Mouse (Mus musculus) ES-Bruce4 (cell line): ENCODE measurements around the gene Nrip3. TPM values are rescaled to one million over a fixed set of nuclear protein-coding genes. Genes with fewer than 3 reads are reported as not detected.

Experiments used
- H3K27ac ChIP-seq: 2 replicates; pipeline ENCODE4 v1.5.1; 2012; ENCODE audit warnings: low read length, inconsistent platforms; ENCODE audit not compliant: insufficient read depth
- H3K27me3 ChIP-seq: 2 replicates; pipeline ENCODE4 v1.6.1; 2012; ENCODE audit warnings: mild to moderate bottlenecking, low read length, inconsistent platforms; ENCODE audit not compliant: control insufficient read depth, poor library complexity, insufficient read depth, severe bottlenecking
- H3K36me3 ChIP-seq: 2 replicates; pipeline ENCODE4 v1.6.1; 2012; ENCODE audit warnings: inconsistent platforms, mild to moderate bottlenecking, low read length, moderate library complexity; ENCODE audit not compliant: control insufficient read depth, poor library complexity, insufficient read depth, severe bottlenecking
- H3K4me1 ChIP-seq: one replicate; pipeline ENCODE4 v1.8.1; 2011; ENCODE audit warnings: low read length; ENCODE audit not compliant: control insufficient read depth, insufficient read depth
- H3K4me3 ChIP-seq: 2 replicates; pipeline ENCODE4 v1.5.1; 2011; ENCODE audit warnings: low read depth, mild to moderate bottlenecking, low read length
- H3K9ac ChIP-seq: 2 replicates; pipeline ENCODE4 v1.6.1; 2012; ENCODE audit warnings: low read depth, mild to moderate bottlenecking, inconsistent platforms; ENCODE audit not compliant: poor library complexity, severe bottlenecking
- H3K9me3 ChIP-seq: replicated peaks from 2 replicates; pipeline ENCODE4 v1.6.1; 2012; ENCODE audit warnings: mild to moderate bottlenecking, low read length, inconsistent platforms; ENCODE audit not compliant: control insufficient read depth, poor library complexity, insufficient read depth, severe bottlenecking
- CTCF ChIP-seq: IDR thresholded peaks from one replicate; pipeline ENCODE4 v1.8.1; 2011; ENCODE audit warnings: low read depth, low read length
- EP300 ChIP-seq: IDR thresholded peaks from 2 replicates; pipeline ENCODE4 v1.6.1; 2011; ENCODE audit warnings: low read depth, low read length; ENCODE audit not compliant: insufficient read depth
- POLR2A ChIP-seq: IDR thresholded peaks from one replicate; pipeline ENCODE4 v1.8.1; 2011; ENCODE audit warnings: low read length; ENCODE audit not compliant: insufficient read depth
- polyA plus RNA-seq: library from polyadenylated mRNA; stranded (reverse); fragments of >200 nt; gene quantifications from 2 replicates; pipeline ENCODE4 v1.2.4, GENCODE M21; 2011; ENCODE audit warnings: low read depth; ENCODE audit not compliant: missing spikeins, insufficient read depth, insufficient read length

Nrip3 gene
- polyA plus RNA-seq, 1 experiment: 1.6 TPM

DNA sequence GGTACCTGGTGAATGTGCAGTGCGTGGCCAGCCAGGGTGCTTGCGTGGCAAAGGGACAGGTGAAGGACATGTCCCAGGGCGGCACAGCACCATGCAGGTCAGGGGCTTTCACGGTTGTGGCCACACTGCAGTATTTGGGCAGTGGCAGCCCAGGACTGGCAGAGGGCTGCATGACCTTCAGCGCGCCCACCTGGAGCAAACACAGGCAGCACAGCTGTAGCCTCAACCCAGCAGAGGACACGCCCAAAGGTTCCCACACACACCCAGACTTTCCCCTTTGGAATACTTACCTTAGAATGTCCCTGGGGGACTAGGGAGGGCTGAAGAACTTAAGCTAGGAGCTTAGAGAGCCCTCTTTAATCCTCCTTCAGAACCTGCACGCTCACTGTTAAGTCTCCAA is 58.7 kb downstream of the Nrip3 start:
- H3K4me1 ChIP-seq: no peaks in the 10 kb centered on the region
- H3K27ac ChIP-seq: no peak overlapping the region
- TF ChIP-seq CTCF (no peak), POLR2A (no peak), EP300 (no peak)
- no peaks in the 10 kb centered on the region for H3K36me3 ChIP-seq
- H3K9me3 ChIP-seq: 0 out of 2 replicates have a peak, but pooled peaks cover 3% of the 10 kb centered on the region
- no peak overlapping the region for H3K9ac ChIP-seq
- H3K27me3 ChIP-seq: no peaks in the 10 kb centered on the region
- no peak overlapping the region for H3K4me3 ChIP-seq

DNA sequence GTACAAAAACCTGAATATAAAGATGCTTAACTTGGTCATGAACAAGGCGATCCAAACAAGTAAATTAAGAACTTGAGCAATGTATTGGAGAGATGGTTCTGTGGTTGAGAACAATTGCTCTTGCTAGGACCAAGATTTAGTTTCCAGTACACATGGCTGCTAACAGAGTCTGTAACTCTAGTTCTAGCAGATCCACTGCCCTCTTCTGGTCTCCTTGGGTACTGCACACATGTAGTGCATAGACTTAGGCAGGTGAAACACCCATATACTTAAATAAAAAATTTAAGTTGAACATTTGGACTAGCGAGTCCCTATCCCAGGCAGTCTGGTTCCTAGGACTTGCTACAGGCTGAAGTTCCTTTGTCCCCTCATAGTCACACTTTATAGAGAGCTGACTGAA is 59.2 kb downstream of the Nrip3 start:
- Histone ChIP-seq H3K36me3 (no peaks in the 10 kb centered on the region), H3K9ac (no peak overlapping the region), H3K4me3 (no peak overlapping the region), H3K9me3 (0 out of 2 replicates have a peak, but pooled peaks cover 3% of the 10 kb centered on the region), H3K27me3 (no peaks in the 10 kb centered on the region), H3K4me1 (no peaks in the 10 kb centered on the region), H3K27ac (no peak overlapping the region)
- TF ChIP-seq CTCF (no peak), POLR2A (no peak), EP300 (no peak)

- H3K9ac ChIP-seq: no peak overlapping the region
- no peaks in the 10 kb centered on the region for H3K27me3 ChIP-seq
- TF ChIP-seq POLR2A: no peak
- TF ChIP-seq EP300: no peak
- TF ChIP-seq CTCF: no peak
- no peak overlapping the region for H3K27ac ChIP-seq
- H3K36me3 ChIP-seq: no peaks in the 10 kb centered on the region
- no peaks in the 10 kb centered on the region for H3K4me1 ChIP-seq
- H3K9me3 ChIP-seq: 0 out of 2 replicates have a peak, but pooled peaks cover 3% of the 10 kb centered on the region
- no peak overlapping the region for H3K4me3 ChIP-seq
These were observed 62.5 kb downstream of the Nrip3 start for GRCm38 (mm10) chr7:109719286-109719685.

GRCm38 (mm10) chr7:109713434-109713982 is 68.3 kb downstream of the Nrip3 start:
- no peak overlapping the region for H3K27ac ChIP-seq
- H3K36me3 ChIP-seq: peaks cover 17% of the 10 kb centered on the region
- H3K9me3 ChIP-seq: no peaks in the 10 kb centered on the region
- H3K9ac ChIP-seq: no peak overlapping the region
- no peak overlapping the region for H3K4me3 ChIP-seq
- H3K4me1 ChIP-seq: no peaks in the 10 kb centered on the region
- no peak for TF ChIP-seq EP300
- TF ChIP-seq POLR2A: no peak
- no peaks in the 10 kb centered on the region for H3K27me3 ChIP-seq

GRCm38 (mm10) chr7:109712198-109712597 is 69.6 kb downstream of the Nrip3 start:
- no peaks in the 10 kb centered on the region for H3K4me1 ChIP-seq
- H3K36me3 ChIP-seq: peaks cover 27% of the 10 kb centered on the region
- H3K4me3 ChIP-seq: no peak overlapping the region
- H3K9me3 ChIP-seq: no peaks in the 10 kb centered on the region
- no peaks in the 10 kb centered on the region for H3K27me3 ChIP-seq
- no peak for TF ChIP-seq EP300
- H3K27ac ChIP-seq: no peak overlapping the region
- no peak overlapping the region for H3K9ac ChIP-seq

- Histone ChIP-seq H3K27ac (no peak overlapping the region), H3K9ac (no peak overlapping the region), H3K36me3 (peaks cover 27% of the 10 kb centered on the region), H3K4me1 (no peaks in the 10 kb centered on the region), H3K27me3 (no peaks in the 10 kb centered on the region), H3K9me3 (no peaks in the 10 kb centered on the region), H3K4me3 (no peak overlapping the region)
- TF ChIP-seq CTCF: no peak
- TF ChIP-seq EP300: no peak
- no peak for TF ChIP-seq POLR2A
These were observed 71.8 kb downstream of the Nrip3 start for GRCm38 (mm10) chr7:109710069-109710468.
